Mouse (Mus musculus): Measurements from ENCODE around the gene Sox5.

Sox5 gene

DNA sequence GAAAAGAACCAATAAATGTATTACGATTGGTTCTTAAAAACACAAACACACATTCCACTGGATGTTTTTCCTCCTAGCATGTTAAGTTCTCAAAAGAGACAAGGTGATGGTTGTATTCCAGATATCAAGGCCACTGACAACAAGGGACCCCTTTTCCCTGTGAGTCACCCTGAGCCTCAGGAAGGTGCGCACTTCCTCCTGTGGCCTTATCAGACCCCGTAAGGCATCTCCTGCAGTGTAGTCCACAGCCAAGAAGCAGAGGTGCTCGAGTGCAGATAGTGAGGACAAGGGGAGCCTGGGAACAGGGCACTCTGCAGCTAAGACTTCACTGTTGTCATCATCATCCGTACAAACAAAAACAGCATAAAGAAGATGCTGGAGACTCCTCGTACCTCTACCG lies 939.8 kb downstream of the Sox5 start:
- DNase-seq (ENCODE audit: low spot score), result no peak

GRCm38 (mm10) chr6:143841109-143841638 lies 940.6 kb downstream of the Sox5 start:
- no peak for DNase-seq (ENCODE audit: low spot score)

- no peak for DNase-seq (ENCODE audit: low spot score)
Measured at GRCm38 (mm10) chr6:143838384-143839076, 943.2 kb downstream of the Sox5 start.

- DNase-seq (ENCODE audit: low spot score), result no peak
Measured at GRCm38 (mm10) chr6:143835331-143835730, 946.4 kb downstream of the Sox5 start.

DNA sequence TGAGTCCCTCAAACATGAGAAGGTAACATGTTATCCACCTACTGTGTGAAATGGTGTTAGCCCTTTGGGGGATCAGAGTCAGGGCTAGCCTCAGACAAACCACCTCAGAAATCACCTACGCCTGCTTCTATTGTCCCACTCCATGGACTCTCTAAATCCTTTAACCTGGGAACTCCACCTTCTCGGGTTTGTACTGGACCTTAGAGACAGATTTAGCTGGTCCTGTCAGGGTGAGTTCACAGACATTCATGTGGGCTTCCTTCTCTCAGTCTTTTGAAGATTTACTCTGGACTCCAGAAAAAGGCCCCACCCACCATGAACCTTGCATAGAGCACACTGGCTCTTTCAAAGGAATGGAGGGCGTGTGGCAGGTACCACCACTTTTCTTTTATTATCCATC lies 947.8 kb downstream of the Sox5 start:
- no peak for DNase-seq (ENCODE audit: low spot score)

GRCm38 (mm10) chr6:143833182-143833558 lies 948.6 kb downstream of the Sox5 start:
- DNase-seq (ENCODE audit: low spot score), result no peak

- DNase-seq (ENCODE audit: low spot score), result no peak
Measured at GRCm38 (mm10) chr6:143832483-143833181, 949.1 kb downstream of the Sox5 start.

GRCm38 (mm10) chr6:143831246-143831645 lies 950.5 kb downstream of the Sox5 start:
- DNase-seq (ENCODE audit: low spot score), result no peak

DNA sequence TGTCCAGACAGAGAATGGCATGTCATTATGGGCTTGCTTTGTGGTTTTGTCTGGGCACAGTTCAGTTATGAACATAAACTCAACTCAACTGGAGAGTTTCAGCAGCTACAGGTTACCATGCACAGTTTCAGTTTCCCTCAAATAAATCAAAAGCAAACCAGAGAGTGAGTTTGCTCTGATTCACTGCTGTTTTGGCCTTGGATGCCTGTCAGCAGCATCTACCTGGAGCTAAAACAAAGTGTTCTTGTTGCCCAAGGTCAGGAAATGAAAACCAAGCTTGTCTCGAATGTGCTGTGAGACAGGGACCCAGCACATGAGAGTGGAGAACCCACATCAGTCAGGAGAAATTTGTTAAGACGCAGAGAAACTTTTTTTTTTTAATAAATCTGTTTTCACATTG lies 951.6 kb downstream of the Sox5 start:
- no peak for DNase-seq (ENCODE audit: low spot score)

GRCm38 (mm10) chr6:143826786-143827185 lies 955.0 kb downstream of the Sox5 start:
- no peak for DNase-seq (ENCODE audit: low spot score)

- no peak for DNase-seq (ENCODE audit: low spot score)
Measured at GRCm38 (mm10) chr6:143825966-143826365, 955.8 kb downstream of the Sox5 start.

DNA sequence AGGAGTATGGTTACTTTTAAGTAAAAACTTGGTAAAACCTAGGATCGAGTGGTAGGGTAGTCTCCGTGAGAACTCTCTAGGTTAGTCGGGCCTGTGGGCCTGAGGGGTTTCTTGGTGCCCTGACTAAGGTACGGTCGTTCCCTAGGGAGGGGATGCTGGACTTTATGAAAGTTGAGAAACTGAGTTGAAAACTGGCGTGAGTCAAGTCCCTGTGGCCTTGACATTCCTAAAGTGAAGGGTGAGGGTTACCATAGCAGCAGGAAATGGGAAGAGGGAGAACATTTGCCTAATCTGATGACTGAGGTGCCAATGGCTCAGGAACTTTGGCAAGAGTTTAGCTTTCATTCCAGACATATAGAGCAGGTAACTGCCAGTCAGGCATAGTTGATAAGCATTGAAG lies 956.7 kb downstream of the Sox5 start:
- no peak for DNase-seq (ENCODE audit: low spot score)

- no peak for DNase-seq (ENCODE audit: low spot score)
Measured at GRCm38 (mm10) chr6:143788446-143788845, 993.3 kb downstream of the Sox5 start.

DNA sequence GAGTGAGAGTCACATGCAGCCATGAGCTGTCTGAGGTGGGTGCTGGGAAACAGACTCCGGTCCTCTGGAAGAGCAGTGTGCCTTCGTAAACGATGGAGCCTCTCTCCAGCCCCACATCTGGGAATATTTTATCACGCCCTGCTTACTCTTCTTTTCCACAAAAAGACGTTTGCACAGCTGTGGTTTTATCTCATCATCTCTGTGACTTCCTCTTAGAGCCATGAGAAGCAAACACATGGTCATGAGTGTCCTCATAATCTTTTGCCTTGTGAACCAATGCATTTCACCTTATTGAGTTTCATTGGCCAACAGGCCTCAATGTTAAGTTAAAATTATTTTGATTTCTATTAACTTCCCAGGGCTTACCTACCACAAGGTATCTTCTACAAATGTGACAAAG lies 994.4 kb downstream of the Sox5 start:
- DNase-seq (ENCODE audit: low spot score), result no peak

DNA sequence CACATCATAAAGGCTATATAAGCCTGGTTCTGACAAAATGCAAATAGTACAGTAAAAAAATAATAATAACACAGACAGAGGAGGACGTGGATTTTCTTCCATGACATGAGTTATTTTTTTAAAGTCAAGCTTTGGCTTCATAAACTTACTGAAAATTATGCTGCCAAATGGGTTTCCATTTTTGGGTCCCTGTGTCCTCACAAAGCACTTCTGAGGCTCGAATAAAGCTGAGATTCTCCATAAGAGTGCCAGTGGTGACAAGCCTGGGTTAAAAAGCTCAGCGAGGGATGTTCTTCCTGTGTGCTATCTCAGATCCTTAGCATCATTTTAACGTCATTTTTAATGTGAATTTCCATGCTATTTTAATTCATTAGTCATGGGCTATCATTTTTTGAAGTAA lies 996.1 kb downstream of the Sox5 start:
- DNase-seq (ENCODE audit: low spot score), result no peak

Measured in urinary bladder, postnatal 10 days (tissue).